Mouse (Mus musculus) MN1 (cell line): ENCODE measurements around the gene Nt5c3b.

Experiments used
- DNase-seq: peaks from one replicate; pipeline ENCODE4 v3.0.0-alpha.2; 2016; ENCODE audit warnings: low spot score

Nt5c3b gene

GRCm38 (mm10) chr11:100428612-100429199 lies 12.9 kb downstream of the Nt5c3b start:
- DNase-seq = peak; percentile 73

GRCm38 (mm10) chr11:100426820-100427219 lies 14.8 kb downstream of the Nt5c3b start:
- no peak for DNase-seq

GRCm38 (mm10) chr11:100425851-100426250 lies 15.8 kb downstream of the Nt5c3b start:
- peak; percentile 89 for DNase-seq

GRCm38 (mm10) chr11:100423836-100424235 lies 17.8 kb downstream of the Nt5c3b start:
- no peak for DNase-seq

- no peak for DNase-seq
These were observed 20.1 kb downstream of the Nt5c3b start for GRCm38 (mm10) chr11:100421537-100421936.

- DNase-seq = no peak
These were observed 26.4 kb downstream of the Nt5c3b start, which contains the start of gene Fkbp10 for GRCm38 (mm10) chr11:100414914-100415822. TSS of gene Fkbp10 (plus strand) at chr11:100415697.

- DNase-seq = peak; percentile 85
These were observed 27.3 kb downstream of the Nt5c3b start, which contains the start of gene P3h4 for GRCm38 (mm10) chr11:100414021-100414913. TSS of gene P3h4 (minus strand) at chr11:100414836.

- no peak for DNase-seq
These were observed 28.1 kb downstream of the Nt5c3b start for GRCm38 (mm10) chr11:100413541-100413940.

GRCm38 (mm10) chr11:100411736-100412135 lies 29.9 kb downstream of the Nt5c3b start:
- DNase-seq = no peak

- no peak for DNase-seq
These were observed 31.9 kb downstream of the Nt5c3b start for GRCm38 (mm10) chr11:100409686-100410085.

- no peak for DNase-seq
These were observed 32.7 kb downstream of the Nt5c3b start for GRCm38 (mm10) chr11:100408835-100409462.

- DNase-seq = peak; percentile 80
These were observed 33.4 kb downstream of the Nt5c3b start for GRCm38 (mm10) chr11:100408076-100408834.

GRCm38 (mm10) chr11:100406995-100407705 lies 34.5 kb downstream of the Nt5c3b start:
- DNase-seq = no peak

GRCm38 (mm10) chr11:100406273-100406672 lies 35.3 kb downstream of the Nt5c3b start:
- DNase-seq = no peak

GRCm38 (mm10) chr11:100404456-100405074 lies 37.0 kb downstream of the Nt5c3b start:
- no peak for DNase-seq

- DNase-seq = no peak
These were observed 38.0 kb downstream of the Nt5c3b start for GRCm38 (mm10) chr11:100403445-100404134.

GRCm38 (mm10) chr11:100402682-100403081 lies 38.9 kb downstream of the Nt5c3b start:
- DNase-seq = no peak

GRCm38 (mm10) chr11:100402240-100402639 lies 39.4 kb downstream of the Nt5c3b start:
- peak; percentile 47 for DNase-seq

GRCm38 (mm10) chr11:100400842-100401241 lies 40.8 kb downstream of the Nt5c3b start:
- DNase-seq = no peak
